ENCODE assay signal across 31 mouse cellular contexts in the genomic region with DNA sequence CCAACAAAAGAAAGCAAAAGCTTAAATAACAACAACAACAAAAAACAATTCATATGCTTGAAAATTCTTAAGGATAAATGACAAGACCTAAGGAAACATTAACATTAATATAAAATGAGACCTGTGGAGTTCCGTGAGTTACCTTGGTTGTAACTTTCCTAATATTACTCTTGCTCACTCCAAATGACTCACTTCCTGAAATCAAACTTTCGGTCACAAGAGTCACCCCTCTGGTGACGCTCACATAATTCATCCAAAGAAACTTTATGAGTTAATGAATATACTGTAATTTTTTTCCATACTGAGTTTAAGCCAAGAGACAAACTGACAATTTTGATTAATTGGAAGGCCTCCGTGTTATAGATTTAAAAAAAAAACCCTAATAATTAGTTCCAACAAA.
"Had no signal": no experiment of that assay in that cellular context is flagged by ENCODE, and none has a peak within 500 bp of the region (broad histone marks: within the 10 kb centered on the region; RNA-seq: fewer than 3 reads in every experiment).

No protein-coding gene starts in this region.

- H3K27me3 ChIP-seq: heart, embryonic 12.5 days; heart, embryonic 13.5 days; heart, embryonic 15.5 days; hindbrain, embryonic 12.5 days; hindbrain, embryonic 13.5 days; hindbrain, embryonic 15.5 days; intestine, embryonic 15.5 days; kidney, embryonic 15.5 days had no signal

- H3K27ac ChIP-seq: heart, embryonic 10.5 days; heart, embryonic 13.5 days; heart, embryonic 15.5 days; hindbrain, embryonic 10.5 days; hindbrain, embryonic 12.5 days; hindbrain, embryonic 13.5 days; hindbrain, embryonic 14.5 days; hindbrain, embryonic 15.5 days; hindbrain, postnatal 0 days; intestine, embryonic 15.5 days; kidney, embryonic 15.5 days; kidney, postnatal 0 days had no signal

- DNase-seq: heart, postnatal 10 days; heart, postnatal 14 days; heart, postnatal 36 days; heart, postnatal 4 days; kidney, adult 11 months; kidney, adult 18-20 months; kidney, adult 2 months; kidney, adult 8-10 months; kidney, adult 9 months; kidney, postnatal 10 days; kidney, postnatal 14 days; kidney, postnatal 25 days; kidney, postnatal 36 days; kidney, postnatal 4 days; layer of hippocampus, adult 9-11 months; layer of hippocampus, postnatal 36 days had no signal

- H3K4me2 ChIP-seq: heart, embryonic 11.5 days; heart, embryonic 12.5 days; heart, embryonic 13.5 days; heart, embryonic 15.5 days; hindbrain, embryonic 12.5 days; hindbrain, embryonic 13.5 days; hindbrain, embryonic 14.5 days; hindbrain, embryonic 15.5 days; intestine, embryonic 15.5 days; kidney, embryonic 15.5 days had no signal

- H3K4me3 ChIP-seq: heart, embryonic 10.5 days; heart, embryonic 12.5 days; heart, embryonic 13.5 days; heart, embryonic 15.5 days; hindbrain, embryonic 10.5 days; hindbrain, embryonic 12.5 days; hindbrain, embryonic 13.5 days; hindbrain, embryonic 15.5 days; intestine, embryonic 15.5 days; kidney, embryonic 15.5 days; layer of hippocampus, adult 2 months had no signal

- H3K9me3 ChIP-seq: heart, embryonic 10.5 days; heart, embryonic 12.5 days; heart, embryonic 15.5 days; hindbrain, embryonic 13.5 days; hindbrain, embryonic 15.5 days; intestine, embryonic 15.5 days had no signal

- H3K4me1 ChIP-seq: heart, embryonic 10.5 days; heart, embryonic 12.5 days; heart, embryonic 15.5 days; hindbrain, embryonic 10.5 days; hindbrain, embryonic 12.5 days; hindbrain, embryonic 13.5 days; hindbrain, embryonic 15.5 days; intestine, embryonic 15.5 days had no signal

- H3K36me3 ChIP-seq: heart, embryonic 15.5 days; hindbrain, embryonic 10.5 days; hindbrain, embryonic 12.5 days; intestine, embryonic 15.5 days; kidney, embryonic 15.5 days had no signal

- H3K9ac ChIP-seq: heart, embryonic 12.5 days; heart, embryonic 13.5 days; heart, embryonic 15.5 days; hindbrain, embryonic 12.5 days; hindbrain, embryonic 13.5 days; hindbrain, embryonic 14.5 days; hindbrain, embryonic 15.5 days; intestine, embryonic 15.5 days; kidney, embryonic 15.5 days had no signal
